Comparison of ENCODE assay signal across 18 mouse cellular contexts in genomic region chr2:45270035-45270434, GRCm38 (mm10).
DNase-seq lines count a peak whose midpoint lies in the region; ATAC-seq and TF ChIP-seq lines count a peak whose summit lies in the region.
"Had no signal": no experiment of that assay in that cellular context is flagged by ENCODE, and none has a peak within 500 bp of the region (broad histone marks: within the 10 kb centered on the region; RNA-seq: fewer than 3 reads in every experiment).

No protein-coding gene starts in this region.

- H3K4me1 ChIP-seq in limb, embryonic 10.5 days: no peaks in the 10 kb centered on the region
- H3K4me1 ChIP-seq in hindbrain, embryonic 14.5 days (replicated peaks; ENCODE audit: control insufficient read depth, insufficient read depth, low read length): no peaks in the 10 kb centered on the region
- H3K4me1 ChIP-seq: embryonic facial prominence, embryonic 12.5 days; forebrain, embryonic 15.5 days; heart, embryonic 13.5 days; hindbrain, embryonic 13.5 days had no signal

- peak; percentile 24 for DNase-seq in gastrocnemius, adult 2 months
- DNase-seq in gastrocnemius, adult 8-10 months (ENCODE audit: low spot score in 2 of 2): no peak
- DNase-seq in brain, adult 2 months (ENCODE audit: low read depth, low spot score): peak; percentile 22
- peak; percentile 72 for DNase-seq in retina, embryonic 14.5 days (ENCODE audit: low spot score)
- DNase-seq in limb, embryonic 10.5 days (ENCODE audit: low spot score): no peak
- DNase-seq in hindbrain, embryonic 14.5 days (ENCODE audit: low spot score): no peak
- no peak for DNase-seq in adrenal gland, postnatal 36 days
- DNase-seq: adrenal gland, postnatal 10 days; cerebellum, adult 11 months; cerebellum, adult 8-10 months; cerebellum, postnatal 14 days; gastrocnemius, postnatal 14 days; heart, postnatal 4 days had no signal

- WGBS in limb, embryonic 10.5 days: 92% methylated on average over 2 of the region's 2 CpGs
- WGBS in hindbrain, embryonic 14.5 days: 84% methylated on average over 2 of the region's 2 CpGs

- no peaks in the 10 kb centered on the region for H3K27me3 ChIP-seq in limb, embryonic 10.5 days (ENCODE audit: low read depth, poor library complexity, severe bottlenecking)
- no peaks in the 10 kb centered on the region for H3K27me3 ChIP-seq in hindbrain, embryonic 14.5 days (ENCODE audit: control insufficient read depth, insufficient read depth, low read length)
- H3K27me3 ChIP-seq: embryonic facial prominence, embryonic 12.5 days; forebrain, embryonic 15.5 days; heart, embryonic 13.5 days; hindbrain, embryonic 13.5 days had no signal

- no peaks in the 10 kb centered on the region for H3K36me3 ChIP-seq in limb, embryonic 10.5 days
- no peaks in the 10 kb centered on the region for H3K36me3 ChIP-seq in hindbrain, embryonic 14.5 days (replicated peaks; ENCODE audit: control insufficient read depth, insufficient read depth)
- H3K36me3 ChIP-seq: embryonic facial prominence, embryonic 12.5 days; forebrain, embryonic 15.5 days; heart, embryonic 13.5 days; hindbrain, embryonic 13.5 days had no signal

- H3K4me2 ChIP-seq in hindbrain, embryonic 14.5 days (replicated peaks): no peak overlapping the region
- H3K4me2 ChIP-seq: embryonic facial prominence, embryonic 12.5 days; forebrain, embryonic 15.5 days; heart, embryonic 13.5 days; hindbrain, embryonic 13.5 days had no signal

- H3K9me3 ChIP-seq in limb, embryonic 10.5 days (replicated peaks): no peaks in the 10 kb centered on the region
- H3K9me3 ChIP-seq in hindbrain, embryonic 14.5 days (ENCODE audit: control insufficient read depth, low read length): no peaks in the 10 kb centered on the region
- H3K9me3 ChIP-seq: embryonic facial prominence, embryonic 12.5 days; forebrain, embryonic 15.5 days; heart, embryonic 13.5 days; hindbrain, embryonic 13.5 days had no signal

- TF ChIP-seq CTCF in gastrocnemius, adult 2 months (IDR thresholded peaks at IDR 0.05): no peak

- H3K4me3 ChIP-seq in gastrocnemius, adult 2 months: no peak overlapping the region
- H3K4me3 ChIP-seq in limb, embryonic 10.5 days: no peak overlapping the region
- no peak overlapping the region for H3K4me3 ChIP-seq in hindbrain, embryonic 14.5 days (replicated peaks; ENCODE audit: low read length)
- H3K4me3 ChIP-seq: embryonic facial prominence, embryonic 12.5 days; forebrain, embryonic 15.5 days; heart, embryonic 13.5 days; hindbrain, embryonic 13.5 days had no signal

- peak; percentile 95 for ATAC-seq in megakaryocyte, adult 5-6 weeks (ENCODE audit: poor library complexity, severe bottlenecking)
- ATAC-seq in hindbrain, embryonic 14.5 days (ENCODE audit: low FRiP score): no peak
- ATAC-seq: forebrain, embryonic 15.5 days had no signal

- no peak overlapping the region for H3K9ac ChIP-seq in hindbrain, embryonic 14.5 days
- H3K9ac ChIP-seq: embryonic facial prominence, embryonic 12.5 days; forebrain, embryonic 15.5 days; heart, embryonic 13.5 days; hindbrain, embryonic 13.5 days had no signal

- intact Hi-C loops in gastrocnemius, adult 2 months (cut with DNase I): no loop called here

- H3K27ac ChIP-seq in gastrocnemius, adult 2 months: no peak overlapping the region
- no peak overlapping the region for H3K27ac ChIP-seq in limb, embryonic 10.5 days
- H3K27ac ChIP-seq in hindbrain, embryonic 14.5 days: no peak overlapping the region
- H3K27ac ChIP-seq: embryonic facial prominence, embryonic 12.5 days; forebrain, embryonic 15.5 days; heart, embryonic 13.5 days; hindbrain, embryonic 13.5 days had no signal

Comparison
In these comparisons a context has a peak if more than half of its experiments do, and no peak if none do; other contexts are left out.
1. DNase-seq: peak in gastrocnemius, adult 2 months (single experiment), brain, adult 2 months (single experiment) and retina, embryonic 14.5 days (single experiment); none in gastrocnemius, adult 8-10 months (0 of 2), limb, embryonic 10.5 days (single experiment), hindbrain, embryonic 14.5 days (single experiment) and adrenal gland, postnatal 36 days (0 of 2).